Mouse (Mus musculus) small intestine, adult 2 months (tissue): ENCODE data around the gene Ccdc171.

ENCODE experiments used
- CTCF ChIP-seq: fragments of 200-500 bp; IDR thresholded peaks from 2 replicates; pipeline ENCODE4 v1.5.1; 2012; ENCODE audit warnings: low read depth, mild to moderate bottlenecking, control low read depth, inconsistent platforms, low read length, moderate library complexity, mixed read lengths; ENCODE audit not compliant: insufficient replicate concordance, insufficient read length; ENCODE audit errors: extremely low read depth
- POLR2A ChIP-seq: fragments of 200-500 bp; IDR thresholded peaks from 2 replicates; pipeline ENCODE4 v1.6.1; 2012; ENCODE audit warnings: low read depth, mild to moderate bottlenecking, control low read depth, inconsistent platforms, low read length, moderate library complexity

GRCm38 (mm10) chr4:83719816-83720215 lies 194.5 kb downstream of the Ccdc171 start:
- TF ChIP-seq POLR2A (no peak), CTCF (no peak)
